Mouse (Mus musculus) heart, postnatal 0 days (tissue): ENCODE results near the gene En2. TPM values are rescaled to one million over a fixed set of nuclear protein-coding genes. Genes with fewer than 3 reads are reported as not detected.
A peak's percentile ranks its signal among the peaks of the same experiment; 100 is the strongest.

Experiments
- ATAC-seq: fragments of 200-750 bp; cut with Nextera tagmentation; 2 replicates; pipeline ENCODE4 v1.8.0; 2017; ENCODE audit warnings: low read depth, moderate number of reproducible peaks, moderate library complexity; ENCODE audit not compliant: insufficient read depth
- DNase-seq: peaks from one replicate; pipeline ENCODE4 v3.0.0-alpha.2; 2016; ENCODE audit warnings: low spot score
- H3K27ac ChIP-seq: fragments of 300-500 bp; sonication (generic); 2 replicates; pipeline ENCODE4 v1.5.1; 2014; ENCODE audit warnings: low read depth, mild to moderate bottlenecking
- H3K27me3 ChIP-seq: fragments of 300-500 bp; sonication (generic); 2 replicates; pipeline ENCODE4 v1.6.1; 2014; ENCODE audit warnings: low read length, mixed read lengths; ENCODE audit not compliant: control insufficient read depth, insufficient read depth
- H3K36me3 ChIP-seq: fragments of 300-500 bp; sonication (generic); replicated peaks from 2 replicates; pipeline ENCODE4 v1.6.1; 2014; ENCODE audit warnings: low read length, mixed read lengths; ENCODE audit not compliant: control insufficient read depth, insufficient read depth
- H3K4me1 ChIP-seq: fragments of 300-500 bp; sonication (generic); 2 replicates; pipeline ENCODE4 v1.6.1; 2014; ENCODE audit warnings: antibody characterized with exemption; ENCODE audit not compliant: control insufficient read depth, insufficient read depth
- H3K4me2 ChIP-seq: fragments of 300-500 bp; sonication (generic); 2 replicates; pipeline ENCODE4 v1.6.1; 2014; ENCODE audit warnings: low read depth, mild to moderate bottlenecking, low read length, moderate library complexity
- H3K4me3 ChIP-seq: fragments of 300-500 bp; sonication (generic); 2 replicates; pipeline ENCODE4 v1.5.1; 2014; ENCODE audit warnings: low read depth, low read length
- H3K9ac ChIP-seq: fragments of 300-500 bp; sonication (generic); replicated peaks from 2 replicates; pipeline ENCODE4 v1.6.1; 2014; ENCODE audit warnings: low read depth, low read length, mixed read lengths
- H3K9me3 ChIP-seq: fragments of 300-500 bp; sonication (generic); replicated peaks from 2 replicates; pipeline ENCODE4 v1.6.1; 2016; ENCODE audit warnings: low read length; ENCODE audit not compliant: control insufficient read depth
- CTCF ChIP-seq: IDR thresholded peaks from 2 replicates; pipeline ENCODE4 v1.5.1; 2016; ENCODE audit warnings: antibody characterized with exemption, control low read depth, low read depth
- EP300 ChIP-seq: IDR thresholded peaks from 2 replicates; pipeline ENCODE4 v1.6.1; 2016; ENCODE audit warnings: antibody characterized with exemption, low read depth
- WGBS: fragments of 180-500 bp; shearing (Covaris S2); extraction: QIAGEN DNeasy Blood & Tissue Kit; methylation state at CpG from one replicate; pipeline ENCODE4 v1.1.7; 2014; 5-methylcytosine and 5-hydroxymethylcytosine counted together
- polyA plus RNA-seq: library from polyadenylated mRNA; unstranded; fragments of >200 nt; fragmentation: Nextera tagmentation; extraction: Ambion mirVana; gene quantifications from 2 replicates; pipeline ENCODE4 v1.2.1, GENCODE M21; 2015
- total RNA-seq: library from RNA; depleted of rRNA; stranded (reverse); fragments of >200 nt; gene quantifications from 2 replicates; pipeline ENCODE4 v1.2.3, GENCODE M21; 2014; ENCODE audit warnings: low replicate concordance

Gene En2
- total and polyA plus RNA-seq, 2 experiments from 2014 or later = not detected

DNA sequence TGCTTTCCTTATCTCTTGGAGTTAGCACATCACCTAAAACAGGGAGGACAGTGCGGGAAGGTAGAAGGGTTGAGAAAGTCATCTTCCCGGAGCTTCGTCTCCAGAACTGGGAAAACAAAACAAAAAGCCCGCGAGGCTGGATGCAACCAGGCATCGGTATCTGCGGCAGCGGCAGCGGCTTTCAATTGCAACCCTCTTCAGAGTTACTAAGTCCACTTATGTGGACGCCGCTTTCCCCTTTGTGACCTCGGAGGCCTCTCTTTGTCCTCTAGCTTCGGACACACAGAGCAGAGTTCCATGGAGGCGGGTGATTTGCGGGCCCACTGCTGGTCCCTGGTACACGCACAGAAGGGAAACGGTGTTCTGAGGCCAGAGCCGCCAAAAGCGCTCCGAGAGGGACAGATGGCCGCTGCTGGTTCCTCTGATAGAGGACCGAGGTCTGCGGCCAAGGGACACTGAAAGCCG, 3.5 kb upstream of the En2 start:
- Histone ChIP-seq H3K27ac (no peak overlapping the region), H3K4me3 (peak overlapping the region; percentile 15), H3K9ac (no peak overlapping the region), H3K36me3 (no peaks in the 10 kb centered on the region), H3K27me3 (peaks cover 99% of the 10 kb centered on the region), H3K4me2 (peak overlapping the region; percentile 10), H3K9me3 (no peaks in the 10 kb centered on the region), H3K4me1 (peaks cover 6% of the 10 kb centered on the region)
- DNase-seq (no peak), ATAC-seq (no peak)
- WGBS = 1% methylated on average over 24 of the region's 24 CpGs
- TF ChIP-seq EP300 (no peak), CTCF (no peak)

DNA sequence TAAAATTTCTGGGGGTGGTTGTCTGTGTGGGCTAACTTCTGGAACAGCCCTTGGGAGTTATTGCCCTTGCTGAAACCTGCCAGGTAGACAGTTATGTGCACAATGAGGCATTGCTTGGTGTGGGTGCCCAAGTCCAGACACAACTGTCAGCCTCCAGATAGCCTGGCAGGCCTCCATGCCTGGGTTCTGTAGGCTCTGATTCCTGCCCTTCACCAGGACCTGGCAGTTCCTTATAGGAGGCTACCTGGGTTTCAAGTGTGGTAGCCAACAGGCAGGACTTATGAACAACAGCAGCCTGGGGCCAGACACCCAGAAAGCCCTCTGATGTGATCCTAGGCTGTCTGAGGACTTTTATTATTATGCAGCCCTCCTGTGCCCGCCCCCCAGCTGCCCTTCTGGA, 1.6 kb upstream of the En2 start:
- WGBS = 28% methylated on average over 1 of the region's 1 CpGs
- H3K9me3 ChIP-seq = no peaks in the 10 kb centered on the region
- no peak for DNase-seq
- H3K4me1 ChIP-seq = peaks cover 6% of the 10 kb centered on the region
- H3K4me3 ChIP-seq = no peak overlapping the region
- H3K4me2 ChIP-seq = no peak overlapping the region
- peaks cover 99% of the 10 kb centered on the region for H3K27me3 ChIP-seq
- H3K27ac ChIP-seq = no peak overlapping the region
- no peaks in the 10 kb centered on the region for H3K36me3 ChIP-seq
- no peak overlapping the region for H3K9ac ChIP-seq
- no peak for ATAC-seq
- TF ChIP-seq EP300 (no peak), CTCF (no peak)

DNA sequence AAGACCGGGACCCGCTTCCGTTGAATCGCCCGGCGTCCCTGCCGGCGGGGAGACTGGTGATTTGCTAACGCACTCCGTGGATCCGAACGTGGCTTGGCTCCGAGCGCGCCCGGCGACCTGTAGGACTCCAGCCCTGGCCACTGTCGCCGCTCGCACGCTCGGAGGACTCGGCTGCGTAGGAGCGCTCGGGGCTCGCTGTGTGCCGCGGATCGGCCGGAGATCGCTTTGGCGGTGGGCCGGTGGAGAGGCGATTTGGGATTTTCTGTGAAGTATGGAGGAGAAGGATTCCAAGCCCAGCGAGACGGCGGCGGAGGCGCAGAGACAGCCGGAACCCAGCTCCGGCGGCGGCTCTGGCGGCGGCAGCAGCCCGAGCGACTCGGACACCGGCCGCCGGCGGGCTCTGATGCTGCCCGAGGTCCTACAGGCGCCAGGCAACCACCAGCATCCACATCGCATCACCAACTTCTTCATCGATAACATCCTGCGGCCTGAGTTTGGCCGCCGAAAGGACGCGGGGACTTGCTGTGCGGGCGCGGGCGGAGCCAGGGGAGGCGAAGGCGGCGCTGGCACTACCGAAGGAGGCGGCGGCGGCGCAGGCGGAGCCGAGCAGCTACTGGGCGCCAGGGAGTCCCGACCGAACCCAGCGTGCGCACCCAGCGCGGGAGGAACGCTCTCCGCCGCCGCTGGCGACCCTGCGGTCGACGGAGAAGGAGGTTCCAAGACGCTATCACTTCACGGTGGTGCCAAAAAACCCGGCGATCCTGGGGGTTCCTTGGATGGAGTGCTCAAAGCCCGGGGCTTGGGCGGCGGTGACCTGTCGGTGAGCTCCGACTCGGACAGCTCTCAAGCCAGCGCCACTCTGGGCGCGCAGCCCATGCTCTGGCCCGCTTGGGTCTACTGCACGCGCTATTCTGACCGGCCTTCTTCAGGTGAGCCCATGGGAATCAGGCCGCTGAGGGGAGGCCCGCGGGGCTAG, 1.1 kb downstream of the En2 start:
- H3K4me3 ChIP-seq = peak overlapping the region; percentile 40
- ATAC-seq = 0 out of 2 replicates have a peak, but pooled peaks have one; percentile 17
- H3K9ac ChIP-seq = no peak overlapping the region
- no peaks in the 10 kb centered on the region for H3K36me3 ChIP-seq
- H3K4me2 ChIP-seq = peak overlapping the region; percentile 89
- TF ChIP-seq CTCF (no peak), EP300 (no peak)
- WGBS = under 1% methylated on average over 97 of the region's 111 CpGs
- peaks cover 97% of the 10 kb centered on the region for H3K27me3 ChIP-seq
- no peak overlapping the region for H3K27ac ChIP-seq
- peaks cover 6% of the 10 kb centered on the region for H3K4me1 ChIP-seq
- DNase-seq = no peak
- H3K9me3 ChIP-seq = no peaks in the 10 kb centered on the region

DNA sequence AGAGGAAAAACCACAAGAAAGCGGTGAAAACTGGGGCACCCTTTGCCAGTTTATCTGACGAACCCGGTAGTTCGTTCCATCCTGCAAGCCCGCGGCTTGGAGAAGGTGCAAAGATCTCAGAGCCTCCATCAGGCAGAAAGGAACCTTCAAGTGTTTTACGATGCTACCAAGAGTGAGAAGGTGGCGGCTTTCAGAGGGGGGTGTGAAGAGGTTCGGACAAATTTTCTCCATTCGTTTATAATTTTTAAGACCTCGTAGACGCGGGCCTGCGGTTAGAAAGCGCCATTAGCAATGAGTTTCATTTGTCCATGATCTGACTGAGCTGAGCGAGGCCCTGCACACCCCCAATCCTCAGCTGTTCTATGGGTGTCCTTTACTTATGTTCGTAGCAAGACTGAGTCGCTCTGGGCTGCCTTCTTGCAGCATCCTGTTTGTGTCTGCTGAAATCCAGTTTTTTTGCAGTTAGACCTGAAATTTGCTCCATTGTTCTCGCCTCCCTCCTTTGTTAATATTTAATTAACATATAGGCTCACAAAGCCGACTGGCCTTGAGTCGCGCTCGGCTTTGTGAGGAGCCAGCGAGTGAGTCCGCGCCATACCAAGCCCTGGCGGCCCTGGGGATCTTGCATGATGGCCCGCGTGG, 2.2 kb downstream of the En2 start:
- Histone ChIP-seq H3K27me3 (peaks cover 97% of the 10 kb centered on the region), H3K9ac (no peak overlapping the region), H3K4me2 (peak overlapping the region; percentile 49), H3K4me1 (peaks cover 6% of the 10 kb centered on the region), H3K36me3 (no peaks in the 10 kb centered on the region), H3K4me3 (peak overlapping the region; percentile 39), H3K27ac (no peak overlapping the region), H3K9me3 (no peaks in the 10 kb centered on the region)
- TF ChIP-seq CTCF (no peak), EP300 (no peak)
- ATAC-seq = no peak
- 4% methylated on average over 29 of the region's 29 CpGs for WGBS
- DNase-seq = no peak

DNA sequence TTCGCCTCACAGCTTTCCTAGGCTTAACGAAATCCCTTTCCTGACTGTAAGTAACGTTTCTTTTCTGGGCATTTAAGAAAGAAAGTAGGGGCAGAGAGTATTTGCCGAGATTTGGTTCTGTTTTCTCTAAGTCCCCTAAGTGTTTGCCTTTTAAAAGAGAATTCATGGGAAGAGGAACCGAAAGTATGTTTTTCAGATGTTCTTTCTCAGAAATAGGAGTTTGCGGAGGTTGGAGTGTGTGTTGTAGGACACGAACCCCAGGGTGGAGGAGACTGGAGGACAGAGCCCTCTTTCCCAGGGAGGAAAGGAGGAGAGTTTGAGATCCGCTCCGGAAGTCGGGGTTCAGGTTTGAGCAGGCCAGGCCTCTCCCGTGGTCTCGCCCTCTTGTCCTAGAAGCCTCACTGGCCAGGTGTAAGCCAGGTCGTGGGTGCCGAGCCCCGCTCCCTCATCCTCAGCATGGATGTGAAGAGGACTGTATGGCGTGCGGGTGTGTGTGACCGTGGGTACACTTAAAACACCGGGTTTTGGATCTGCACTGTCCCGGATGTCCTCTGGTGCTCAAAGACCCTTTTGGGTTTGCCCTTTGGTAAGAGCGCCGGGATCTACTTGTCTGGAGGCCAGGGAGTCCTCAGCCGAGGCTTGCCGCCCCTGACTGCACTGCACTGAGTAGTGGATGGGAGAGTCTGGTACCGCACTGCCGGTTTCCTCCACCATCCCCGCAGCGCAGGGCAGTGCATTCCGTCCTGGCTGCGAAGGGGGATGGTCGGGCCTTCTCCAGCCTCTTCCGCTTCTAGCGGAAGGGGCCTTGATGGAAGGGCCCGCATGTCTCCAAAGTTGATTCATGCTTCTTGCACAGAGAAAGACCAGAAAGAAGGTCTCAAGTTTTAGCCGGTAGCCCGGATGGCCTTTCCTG, 3.0 kb downstream of the En2 start:
- ATAC-seq = no peak
- H3K27me3 ChIP-seq = peaks cover 97% of the 10 kb centered on the region
- WGBS = 3% methylated on average over 36 of the region's 36 CpGs

More for the DNA sequence above, 3.0 kb downstream of the En2 start:
- Histone ChIP-seq H3K4me1 (peaks cover 6% of the 10 kb centered on the region), H3K4me2 (peak overlapping the region; percentile 49), H3K4me3 (peak overlapping the region; percentile 39), H3K36me3 (no peaks in the 10 kb centered on the region), H3K9ac (no peak overlapping the region), H3K27ac (no peak overlapping the region), H3K9me3 (no peaks in the 10 kb centered on the region)
- TF ChIP-seq EP300 (no peak), CTCF (no peak)
- no peak for DNase-seq
